Mouse (Mus musculus) ES-Bruce4 (cell line): ENCODE data around the gene Csnk1g2.

Experiments
- CTCF ChIP-seq: IDR thresholded peaks from one replicate; pipeline ENCODE4 v1.8.1; 2011; ENCODE audit warnings: low read depth, low read length
- POLR2A ChIP-seq: IDR thresholded peaks from one replicate; pipeline ENCODE4 v1.8.1; 2011; ENCODE audit warnings: low read length; ENCODE audit not compliant: insufficient read depth

DNA sequence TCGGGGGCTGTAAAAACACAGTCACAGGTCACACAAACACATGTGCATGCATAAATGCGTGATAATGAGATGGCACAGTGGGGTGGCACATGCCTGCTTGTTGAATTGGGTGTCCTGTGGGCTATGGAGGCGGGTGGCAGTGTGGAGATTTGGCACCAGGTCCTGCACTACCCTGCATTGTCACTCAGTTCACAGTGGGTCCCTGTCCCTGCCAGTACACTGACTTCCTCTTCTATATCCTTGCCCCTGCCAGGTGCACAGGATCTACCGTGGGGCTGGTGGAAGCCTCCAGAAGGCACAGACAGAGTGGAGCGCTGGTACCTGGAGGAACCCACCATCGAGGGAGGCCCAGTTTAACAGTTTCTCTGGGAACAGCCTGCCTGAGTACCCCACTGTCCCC lies 8.3 kb upstream of the Csnk1g2 start:
- TF ChIP-seq CTCF (no peak), POLR2A (no peak)
